Mouse (Mus musculus) E14TG2a.4 (cell line): ENCODE data around the gene Ssh1.
A peak's percentile ranks its signal among the peaks of the same experiment; 100 is the strongest.

Source experiments
- H3K27me3 ChIP-seq: 2 replicates; pipeline ENCODE4 v1.6.1; 2014; ENCODE audit warnings: low read length, control low read depth; ENCODE audit not compliant: insufficient read depth
- H3K36me3 ChIP-seq: 2 replicates; pipeline ENCODE4 v1.6.1; 2014; ENCODE audit warnings: low read length, control low read depth; ENCODE audit not compliant: insufficient read depth
- H3K4me1 ChIP-seq: replicated peaks from 2 replicates; pipeline ENCODE4 v1.6.1; 2014; ENCODE audit warnings: low read depth, low read length, control low read depth
- H3K4me3 ChIP-seq: replicated peaks from 2 replicates; pipeline ENCODE4 v1.5.1; 2014; ENCODE audit warnings: mild to moderate bottlenecking, low read length
- H3K9me3 ChIP-seq: 2 replicates; pipeline ENCODE4 v1.6.1; 2014; ENCODE audit warnings: low read length, control low read depth
- CTCF ChIP-seq: conservative IDR thresholded peaks from 2 replicates; pipeline ENCODE4 v1.5.1; 2014; ENCODE audit warnings: low read length
- NANOG ChIP-seq: IDR thresholded peaks from 2 replicates; pipeline ENCODE4 v1.6.1; 2014; ENCODE audit warnings: borderline replicate concordance, low read length, mixed read lengths
- POU5F1 ChIP-seq: IDR thresholded peaks from 2 replicates; pipeline ENCODE4 v1.6.1; 2014; ENCODE audit warnings: low read length, borderline replicate concordance

Gene Ssh1

DNA sequence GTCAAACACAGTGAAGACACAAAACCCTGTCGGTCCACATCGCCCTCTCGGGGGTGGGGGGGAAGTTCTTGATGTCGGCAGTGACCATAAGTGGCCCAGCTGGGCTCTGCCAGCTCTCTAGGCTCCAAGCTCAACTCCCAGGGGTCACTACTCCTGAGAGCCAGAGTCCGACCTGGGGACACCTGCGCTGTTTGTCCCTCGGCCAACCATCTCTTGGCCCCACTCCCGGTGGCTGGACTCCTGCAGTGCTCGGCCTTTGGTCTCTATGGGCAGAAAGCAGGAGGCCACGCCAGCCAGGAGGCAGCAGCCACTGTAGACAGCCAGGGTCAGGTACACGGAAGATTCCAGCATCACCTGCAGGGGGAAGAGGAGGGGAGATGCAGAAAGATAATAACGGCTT, 34.4 kb upstream of the Ssh1 start:
- H3K9me3 ChIP-seq = no peaks in the 10 kb centered on the region
- TF ChIP-seq CTCF (no peak), NANOG (no peak), POU5F1 (no peak)
- H3K4me3 ChIP-seq = no peak overlapping the region
- H3K4me1 ChIP-seq = peaks cover 61% of the 10 kb centered on the region
- H3K27me3 ChIP-seq = peaks cover 16% of the 10 kb centered on the region
- H3K36me3 ChIP-seq = no peaks in the 10 kb centered on the region

DNA sequence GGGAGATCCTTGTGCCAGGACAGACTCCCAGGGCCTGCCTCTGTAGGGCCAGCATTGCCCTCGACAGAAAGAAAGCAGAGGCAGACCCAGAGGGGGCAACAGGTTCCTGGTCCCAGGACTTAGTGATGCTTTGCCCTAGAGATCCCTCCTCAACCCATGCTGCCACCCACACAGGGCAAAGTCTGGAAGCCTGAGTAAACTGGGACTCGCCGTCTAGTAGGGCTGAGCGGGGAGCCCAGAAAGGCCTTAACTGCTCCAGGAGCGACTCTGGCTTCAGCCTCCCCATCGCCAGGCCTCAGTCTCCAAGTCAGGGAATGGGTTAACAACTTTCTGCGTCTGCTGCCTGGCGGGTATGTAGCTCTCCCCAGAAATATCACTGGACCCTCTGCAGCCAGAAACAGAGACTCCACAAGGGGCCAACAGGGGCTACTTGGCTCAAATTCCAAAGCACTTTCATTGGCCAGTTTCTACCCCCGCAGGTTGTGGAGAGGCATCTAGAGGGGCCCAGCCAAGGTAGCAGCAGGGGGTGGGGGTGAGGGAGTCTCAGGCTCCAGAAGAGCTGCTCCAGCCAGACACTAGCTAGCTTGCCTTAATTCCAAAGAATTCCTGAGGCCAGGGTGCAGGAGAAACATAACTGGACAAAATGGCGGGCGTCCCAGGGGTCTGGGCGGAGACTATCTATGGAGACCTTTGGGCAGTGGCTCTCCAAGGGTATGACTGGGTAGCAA, 33.7 kb upstream of the Ssh1 start:
- Histone ChIP-seq H3K9me3 (no peaks in the 10 kb centered on the region), H3K4me3 (0 out of 2 replicates have a peak overlapping the region, but pooled peaks have one; percentile 7), H3K27me3 (peaks cover 16% of the 10 kb centered on the region), H3K36me3 (no peaks in the 10 kb centered on the region), H3K4me1 (peaks cover 57% of the 10 kb centered on the region)
- no peak for TF ChIP-seq POU5F1

DNA sequence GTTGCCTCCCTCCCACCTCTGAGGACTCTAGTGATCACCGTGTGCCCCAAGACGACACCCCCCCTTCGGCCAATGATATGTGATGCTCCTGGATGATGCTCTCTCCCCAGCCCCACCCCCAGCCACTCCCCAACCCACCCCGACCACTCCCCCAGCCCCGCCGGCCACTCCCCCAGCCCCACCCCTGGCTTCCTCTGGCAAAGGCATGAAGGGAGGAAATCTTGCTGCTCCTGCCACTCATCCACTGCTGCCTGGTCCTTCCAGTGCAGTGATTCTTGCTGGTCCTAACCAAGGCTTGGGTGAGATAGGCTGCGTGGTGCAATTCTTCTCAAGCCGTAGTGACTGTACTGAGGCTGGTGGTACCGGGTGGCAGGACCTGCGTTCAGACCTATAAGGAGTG, 31.2 kb upstream of the Ssh1 start:
- Histone ChIP-seq H3K27me3 (peaks cover 16% of the 10 kb centered on the region), H3K4me3 (no peak overlapping the region), H3K9me3 (no peaks in the 10 kb centered on the region), H3K36me3 (no peaks in the 10 kb centered on the region), H3K4me1 (peaks cover 33% of the 10 kb centered on the region)
- no peak for TF ChIP-seq POU5F1
- no peak for TF ChIP-seq CTCF
- TF ChIP-seq NANOG = no peak

DNA sequence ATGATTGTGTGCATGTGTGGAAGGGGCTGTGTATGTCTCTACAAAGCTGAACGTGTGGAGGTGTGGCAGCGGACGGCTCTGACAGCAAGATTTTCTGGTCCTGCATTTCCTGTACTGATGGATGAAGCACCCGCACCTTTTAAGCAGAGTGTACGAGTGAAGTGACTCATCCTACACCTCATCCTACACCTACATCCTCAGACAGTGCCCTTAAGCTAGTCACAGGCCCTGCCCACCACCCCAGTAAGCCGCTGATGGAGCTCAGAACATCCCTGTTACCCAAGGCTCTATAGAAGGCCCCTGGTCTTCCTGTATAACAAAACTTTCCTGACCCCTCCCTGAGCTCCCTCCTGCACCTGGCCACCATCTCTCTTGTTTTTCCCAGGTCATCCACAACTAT, 30.7 kb upstream of the Ssh1 start:
- Histone ChIP-seq H3K36me3 (no peaks in the 10 kb centered on the region), H3K4me3 (no peak overlapping the region), H3K9me3 (no peaks in the 10 kb centered on the region), H3K4me1 (peaks cover 28% of the 10 kb centered on the region), H3K27me3 (peaks cover 13% of the 10 kb centered on the region)
- no peak for TF ChIP-seq POU5F1
- no peak for TF ChIP-seq CTCF
- no peak for TF ChIP-seq NANOG

DNA sequence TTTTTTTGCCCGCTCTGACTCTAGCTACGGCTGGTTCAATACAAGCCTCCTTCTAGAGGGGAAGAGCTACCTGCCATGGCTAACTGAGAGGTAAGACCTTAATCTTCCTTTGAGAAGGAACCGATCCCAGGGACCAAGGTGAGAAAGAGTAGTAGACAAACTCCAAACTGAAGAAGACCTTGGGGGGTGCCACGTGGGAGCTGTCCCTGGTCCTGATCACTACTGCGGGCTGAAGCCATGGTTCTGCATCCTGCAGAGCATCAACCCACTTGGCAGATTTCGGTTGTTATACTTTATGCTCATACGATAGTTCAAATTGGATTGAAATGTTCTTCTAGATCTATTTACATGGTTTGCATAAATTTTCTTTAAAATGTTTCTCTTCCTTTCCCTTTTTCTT, 21.4 kb upstream of the Ssh1 start:
- Histone ChIP-seq H3K27me3 (peaks cover 20% of the 10 kb centered on the region), H3K9me3 (no peaks in the 10 kb centered on the region), H3K4me1 (no peaks in the 10 kb centered on the region), H3K36me3 (no peaks in the 10 kb centered on the region), H3K4me3 (no peak overlapping the region)
- TF ChIP-seq POU5F1 = no peak
- TF ChIP-seq CTCF = no peak
- no peak for TF ChIP-seq NANOG

DNA sequence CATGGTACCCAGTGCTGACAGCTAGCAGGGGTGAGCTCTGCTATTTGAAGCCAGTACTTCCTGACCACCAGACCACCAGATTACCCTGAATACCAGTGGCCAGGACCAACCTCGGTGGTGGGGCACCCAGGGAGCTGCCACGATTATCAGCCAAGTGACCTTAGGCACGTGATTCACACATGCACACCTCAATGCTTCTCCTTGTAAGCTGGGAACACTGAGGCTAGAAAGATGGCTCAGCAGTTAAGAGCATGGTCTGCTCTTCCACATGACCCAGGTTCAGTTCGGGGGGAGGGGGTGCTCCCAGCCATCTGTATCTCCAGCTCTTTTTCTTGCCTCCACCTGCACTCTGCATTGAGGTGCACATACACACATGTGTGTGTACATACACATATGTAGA, 15.4 kb upstream of the Ssh1 start:
- Histone ChIP-seq H3K4me3 (no peak overlapping the region), H3K9me3 (no peaks in the 10 kb centered on the region), H3K27me3 (peaks cover 5% of the 10 kb centered on the region; the same call in 1 of the 2 replicates), H3K36me3 (no peaks in the 10 kb centered on the region), H3K4me1 (no peaks in the 10 kb centered on the region)
- TF ChIP-seq POU5F1 = no peak
- TF ChIP-seq CTCF = no peak
- TF ChIP-seq NANOG = no peak

DNA sequence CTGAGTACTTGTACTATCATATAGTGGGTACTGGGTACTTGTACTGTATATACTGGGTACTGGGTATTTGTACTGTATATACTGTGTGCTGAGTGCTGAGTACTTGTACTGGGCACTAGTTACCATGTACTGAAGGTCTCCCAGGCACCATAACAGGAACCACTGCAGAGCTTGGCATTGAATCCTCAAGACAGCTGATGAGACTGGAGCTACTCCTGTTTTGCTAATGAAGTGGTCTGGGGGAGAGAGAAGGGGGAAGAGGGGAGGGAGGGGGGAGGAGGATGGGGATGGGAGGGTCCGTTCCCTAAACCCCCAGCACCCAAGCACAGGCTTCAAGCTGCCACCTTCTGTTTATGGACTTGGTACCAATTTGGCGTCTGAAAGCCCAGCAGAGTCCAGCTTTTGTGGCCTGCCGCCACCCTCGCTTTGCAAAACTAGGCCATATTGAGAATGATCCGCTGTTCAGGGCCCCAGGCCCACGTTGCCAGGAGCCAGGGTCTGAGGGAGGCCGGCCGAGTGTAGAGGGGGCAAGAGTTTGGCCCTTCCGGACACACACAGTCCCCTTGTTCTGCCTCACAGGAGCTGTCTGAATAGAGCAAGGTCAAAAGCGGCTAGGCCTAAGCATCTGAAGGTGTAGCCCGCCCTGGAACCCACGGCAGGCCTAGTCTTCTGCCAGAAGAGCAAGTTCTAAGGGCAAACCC, 14.2 kb upstream of the Ssh1 start:
- TF ChIP-seq CTCF = no peak
- no peak for TF ChIP-seq NANOG
- no peak for TF ChIP-seq POU5F1
- H3K4me3 ChIP-seq = no peak overlapping the region
- no peaks in the 10 kb centered on the region for H3K27me3 ChIP-seq
- no peaks in the 10 kb centered on the region for H3K9me3 ChIP-seq
- 0 out of 2 replicates have a peak, but pooled peaks cover 3% of the 10 kb centered on the region for H3K4me1 ChIP-seq
- no peaks in the 10 kb centered on the region for H3K36me3 ChIP-seq

DNA sequence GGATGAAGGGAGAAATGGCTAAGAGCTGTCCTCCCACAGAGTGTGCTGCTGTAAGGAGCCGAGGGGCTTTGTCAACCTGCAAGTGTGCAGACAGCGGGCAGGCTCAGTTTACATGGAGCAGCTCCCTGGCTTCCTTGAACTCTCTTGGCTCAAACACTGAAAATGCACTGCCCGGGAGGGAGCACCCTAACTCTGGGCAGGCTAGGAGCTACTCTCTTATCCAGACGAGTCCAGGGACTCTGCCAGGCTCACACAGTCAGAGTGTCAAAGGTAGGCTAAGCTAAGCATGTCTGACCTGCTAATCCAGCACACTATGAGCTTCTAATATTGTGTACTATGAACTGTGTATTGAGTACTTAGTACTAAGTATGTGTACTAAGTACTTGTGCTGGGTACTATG, 13.3 kb upstream of the Ssh1 start:
- Histone ChIP-seq H3K9me3 (no peaks in the 10 kb centered on the region), H3K27me3 (no peaks in the 10 kb centered on the region), H3K36me3 (no peaks in the 10 kb centered on the region), H3K4me3 (no peak overlapping the region), H3K4me1 (0 out of 2 replicates have a peak, but pooled peaks cover 3% of the 10 kb centered on the region)
- TF ChIP-seq CTCF (no peak), POU5F1 (no peak), NANOG (no peak)

DNA sequence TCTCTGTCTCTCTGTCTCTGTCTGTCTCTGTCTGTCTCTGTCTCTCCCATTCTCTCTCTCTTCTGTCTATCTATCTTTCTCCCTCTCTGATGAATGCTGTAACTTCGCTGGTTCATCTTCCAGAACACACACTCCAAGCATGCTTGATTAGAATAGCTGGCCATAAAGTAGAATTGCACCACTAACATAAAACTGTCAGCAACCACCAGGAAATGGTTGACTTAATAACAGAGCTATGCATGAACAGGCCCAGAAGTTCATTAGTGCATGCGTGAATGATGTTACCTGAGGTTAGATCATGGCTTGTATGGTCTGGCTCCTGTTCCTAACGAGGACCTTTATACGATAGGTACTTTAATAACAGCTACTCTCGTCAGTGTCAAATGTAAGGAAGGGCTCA, 11.4 kb upstream of the Ssh1 start:
- TF ChIP-seq POU5F1 = no peak
- TF ChIP-seq NANOG = no peak
- no peak for TF ChIP-seq CTCF
- Histone ChIP-seq H3K9me3 (no peaks in the 10 kb centered on the region; the same call in 1 of the 2 replicates), H3K4me3 (no peak overlapping the region), H3K36me3 (no peaks in the 10 kb centered on the region), H3K4me1 (0 out of 2 replicates have a peak, but pooled peaks cover 3% of the 10 kb centered on the region), H3K27me3 (no peaks in the 10 kb centered on the region)
